Mouse (Mus musculus): ENCODE measurements around the gene 4933414I15Rik.

4933414I15Rik gene

GRCm38 (mm10) chr11:50943506-50943905, at the start of gene 4933414I15Rik:
TSS of gene 4933414I15Rik (minus strand) at chr11:50943765.
- DNase-seq = no peak

GRCm38 (mm10) chr11:50981667-50982066, 38.1 kb upstream of the 4933414I15Rik start, which contains the start of gene Olfr1377:
TSS of gene Olfr1377 (plus strand) at chr11:50981967.
- no peak for DNase-seq

GRCm38 (mm10) chr11:50977216-50977615, 33.7 kb upstream of the 4933414I15Rik start:
- DNase-seq = peak; percentile 17

GRCm38 (mm10) chr11:50966230-50966629, 22.7 kb upstream of the 4933414I15Rik start, which contains the start of gene Olfr1378:
TSS of gene Olfr1378 (plus strand) at chr11:50966530.
- DNase-seq = no peak

GRCm38 (mm10) chr11:50964886-50965285, 21.3 kb upstream of the 4933414I15Rik start:
- no peak for DNase-seq

- no peak for DNase-seq
These were observed 10.1 kb upstream of the 4933414I15Rik start, which contains the start of gene Prop1 for GRCm38 (mm10) chr11:50953665-50954064. TSS of gene Prop1 (minus strand) at chr11:50953765.

GRCm38 (mm10) chr11:50952290-50952689, 8.7 kb upstream of the 4933414I15Rik start:
- DNase-seq = no peak

GRCm38 (mm10) chr11:50942386-50942785, 1.2 kb downstream of the 4933414I15Rik start:
- DNase-seq = no peak

GRCm38 (mm10) chr11:50939621-50940366, 3.8 kb downstream of the 4933414I15Rik start:
- DNase-seq = no peak

- no peak for DNase-seq
These were observed 5.1 kb downstream of the 4933414I15Rik start for GRCm38 (mm10) chr11:50938435-50938834.

- DNase-seq = no peak
These were observed 11.5 kb downstream of the 4933414I15Rik start for GRCm38 (mm10) chr11:50932040-50932439.

- peak; percentile 76 for DNase-seq
These were observed 12.1 kb downstream of the 4933414I15Rik start, which contains the start of gene Zfp354b for GRCm38 (mm10) chr11:50931451-50931866. TSS of gene Zfp354b (minus strand) at chr11:50931633.

- DNase-seq = no peak
These were observed 12.5 kb downstream of the 4933414I15Rik start for GRCm38 (mm10) chr11:50931021-50931420.

- no peak for DNase-seq
These were observed 13.0 kb downstream of the 4933414I15Rik start for GRCm38 (mm10) chr11:50930469-50931014.

- peak; percentile 84 for DNase-seq
These were observed 27.8 kb downstream of the 4933414I15Rik start, which contains the start of gene Zfp2 for GRCm38 (mm10) chr11:50915671-50916320. TSS of gene Zfp2 (minus strand) at chr11:50916165.

- no peak for DNase-seq
These were observed 29.1 kb downstream of the 4933414I15Rik start for GRCm38 (mm10) chr11:50914461-50914860.

GRCm38 (mm10) chr11:50913301-50913700, 30.3 kb downstream of the 4933414I15Rik start:
- no peak for DNase-seq

GRCm38 (mm10) chr11:50908136-50908535, 35.4 kb downstream of the 4933414I15Rik start:
- no peak for DNase-seq

- no peak for DNase-seq
These were observed 46.2 kb downstream of the 4933414I15Rik start for GRCm38 (mm10) chr11:50897359-50897758.

- DNase-seq = peak; percentile 14
These were observed 51.1 kb downstream of the 4933414I15Rik start for GRCm38 (mm10) chr11:50892441-50892840.
